Mouse (Mus musculus) brain, adult 2 months (tissue): ENCODE data around the gene Bri3bp.
"Not testable (repeated sequence)": the region's sequence is repeated elsewhere in the genome, so short reads cannot be mapped to it uniquely, and the experiment has no call there.

Experiments used
- DNase-seq: peaks from one replicate; pipeline ENCODE4 v3.0.0; 2011; ENCODE audit warnings: low read depth, low spot score

Gene Bri3bp

GRCm38 (mm10) chr5:125441234-125442114, at the start of gene Bri3bp:
Gene Bri3bp, plus strand, starts transcription at chr5:125441568.
- DNase-seq, result peak; percentile 67

GRCm38 (mm10) chr5:125391609-125392008, 49.8 kb upstream of the Bri3bp start:
- peak; percentile 97 for DNase-seq

GRCm38 (mm10) chr5:125392176-125392575, 49.2 kb upstream of the Bri3bp start:
- DNase-seq, result not testable (repeated sequence)

GRCm38 (mm10) chr5:125392618-125392976, 48.8 kb upstream of the Bri3bp start:
- no peak for DNase-seq

- DNase-seq, result peak; percentile 99
These were observed 48.3 kb upstream of the Bri3bp start for GRCm38 (mm10) chr5:125392977-125393621.

- DNase-seq, result peak; percentile 90
These were observed 47.5 kb upstream of the Bri3bp start for GRCm38 (mm10) chr5:125393622-125394603.

- DNase-seq, result no peak
These were observed 46.4 kb upstream of the Bri3bp start for GRCm38 (mm10) chr5:125395008-125395407.

- DNase-seq, result no peak
These were observed 40.5 kb upstream of the Bri3bp start for GRCm38 (mm10) chr5:125400903-125401302.

- DNase-seq, result no peak
These were observed 38.9 kb upstream of the Bri3bp start for GRCm38 (mm10) chr5:125402476-125402875.

- DNase-seq, result no peak
These were observed 38.4 kb upstream of the Bri3bp start for GRCm38 (mm10) chr5:125402991-125403390.

GRCm38 (mm10) chr5:125403481-125404465, 37.6 kb upstream of the Bri3bp start:
- peak; percentile 67 for DNase-seq

GRCm38 (mm10) chr5:125404536-125404902, 36.8 kb upstream of the Bri3bp start:
- no peak for DNase-seq

- DNase-seq, result peak; percentile 76
These were observed 36.3 kb upstream of the Bri3bp start for GRCm38 (mm10) chr5:125404903-125405545.

GRCm38 (mm10) chr5:125405546-125406248, 35.7 kb upstream of the Bri3bp start:
- DNase-seq, result peak; percentile 92

GRCm38 (mm10) chr5:125406322-125407016, 34.9 kb upstream of the Bri3bp start:
- peak; percentile 74 for DNase-seq

GRCm38 (mm10) chr5:125407020-125407830, 34.1 kb upstream of the Bri3bp start:
- DNase-seq, result no peak

GRCm38 (mm10) chr5:125407910-125408575, 33.3 kb upstream of the Bri3bp start:
- no peak for DNase-seq
